Mouse (Mus musculus) hindbrain, embryonic 13.5 days (tissue): Measurements from ENCODE around the gene Cnot6l. TPM values are rescaled to one million over a fixed set of nuclear protein-coding genes. Genes with fewer than 3 reads are reported as not detected.
A peak's percentile ranks its signal among the peaks of the same experiment; 100 is the strongest.

Experiments
- ATAC-seq: fragments of 200-750 bp; cut with Nextera tagmentation; 2 replicates; pipeline ENCODE4 v1.8.0; 2017; ENCODE audit warnings: moderate TSS enrichment; ENCODE audit not compliant: low FRiP score
- H3K27ac ChIP-seq: fragments of 300-500 bp; sonication (generic); 2 replicates; pipeline ENCODE4 v1.5.1; 2015; ENCODE audit warnings: inconsistent platforms, mild to moderate bottlenecking, moderate library complexity
- H3K27me3 ChIP-seq: fragments of 300-500 bp; sonication (generic); 2 replicates; pipeline ENCODE4 v1.6.1; 2015; ENCODE audit warnings: mild to moderate bottlenecking, inconsistent platforms
- H3K36me3 ChIP-seq: fragments of 300-500 bp; sonication (generic); 2 replicates; pipeline ENCODE4 v1.6.1; 2015; ENCODE audit warnings: mild to moderate bottlenecking, inconsistent platforms
- H3K4me1 ChIP-seq: fragments of 300-500 bp; sonication (generic); replicated peaks from 2 replicates; pipeline ENCODE4 v1.6.1; 2015; ENCODE audit warnings: inconsistent platforms
- H3K4me2 ChIP-seq: fragments of 300-500 bp; sonication (generic); 2 replicates; pipeline ENCODE4 v1.6.1; 2015; ENCODE audit warnings: inconsistent platforms, mild to moderate bottlenecking, moderate library complexity
- H3K4me3 ChIP-seq: fragments of 300-500 bp; sonication (generic); 2 replicates; pipeline ENCODE4 v1.5.1; 2015; ENCODE audit warnings: mild to moderate bottlenecking, inconsistent platforms
- H3K9ac ChIP-seq: fragments of 300-500 bp; sonication (generic); 2 replicates; pipeline ENCODE4 v1.6.1; 2015; ENCODE audit warnings: mild to moderate bottlenecking, inconsistent platforms
- H3K9me3 ChIP-seq: fragments of 300-500 bp; sonication (generic); 2 replicates; pipeline ENCODE4 v1.6.1; 2016; ENCODE audit warnings: inconsistent platforms
- WGBS: fragments of 180-500 bp; shearing (Covaris S2); methylation state at CpG from one replicate; pipeline ENCODE4 v1.1.7; 2015; 5-methylcytosine and 5-hydroxymethylcytosine counted together
- polyA plus RNA-seq: library from polyadenylated mRNA; unstranded; fragments of >200 nt; fragmentation: Nextera tagmentation; extraction: Ambion mirVana; gene quantifications from 2 replicates; pipeline ENCODE4 v1.2.1, GENCODE M21; 2015

Gene Cnot6l
- polyA plus RNA-seq, 1 experiment from 2014 or later: 14.7 TPM

DNA sequence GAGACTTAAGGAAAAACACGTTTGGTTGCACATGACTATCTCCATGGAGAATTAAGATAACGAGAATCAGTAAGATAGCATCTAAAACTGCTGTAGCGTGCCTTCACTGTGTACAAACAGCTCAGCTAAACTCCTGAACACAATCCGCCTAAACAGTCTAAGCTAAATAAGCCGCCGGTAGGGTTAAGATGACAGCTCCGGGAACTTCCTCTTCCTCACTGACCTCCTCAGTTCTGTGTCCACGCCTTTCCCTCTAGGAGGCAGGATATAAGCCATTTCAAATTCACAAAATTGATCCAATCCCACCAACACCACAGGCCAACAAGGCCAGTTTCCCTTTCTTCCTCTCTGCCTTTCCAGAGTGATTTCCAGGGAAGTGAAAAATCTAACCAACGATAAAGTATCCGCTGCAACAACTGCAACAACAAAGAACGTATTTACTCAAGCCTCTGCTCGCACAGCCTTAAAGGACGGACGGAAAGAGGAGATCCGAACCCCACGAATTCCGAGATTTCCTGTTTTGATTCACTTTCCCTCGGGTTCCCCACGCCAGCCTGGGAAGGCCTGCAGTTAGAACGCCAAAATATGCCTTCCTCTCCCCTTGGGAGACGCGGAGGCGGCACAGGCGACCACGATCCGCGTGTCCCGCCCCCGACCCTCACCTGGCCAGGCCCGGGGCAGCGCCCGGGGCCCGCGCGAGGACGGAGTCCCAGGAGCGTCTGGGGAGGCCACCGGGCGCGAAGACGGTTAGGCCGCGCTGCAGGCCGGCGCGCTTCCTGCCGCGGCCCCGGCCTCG is 3.3 kb downstream of the Cnot6l start:
- Histone ChIP-seq H3K4me2 (peak overlapping the region; percentile 69), H3K36me3 (no peaks in the 10 kb centered on the region), H3K4me3 (peak overlapping the region; percentile 97), H3K9me3 (no peaks in the 10 kb centered on the region), H3K27me3 (no peaks in the 10 kb centered on the region), H3K9ac (peak overlapping the region; percentile 98), H3K4me1 (peaks cover 14% of the 10 kb centered on the region), H3K27ac (peak overlapping the region; percentile 99)
- WGBS: under 1% methylated on average over 30 of the region's 50 CpGs
- ATAC-seq: peak; percentile 8; the same call in 1 of the 2 replicates

DNA sequence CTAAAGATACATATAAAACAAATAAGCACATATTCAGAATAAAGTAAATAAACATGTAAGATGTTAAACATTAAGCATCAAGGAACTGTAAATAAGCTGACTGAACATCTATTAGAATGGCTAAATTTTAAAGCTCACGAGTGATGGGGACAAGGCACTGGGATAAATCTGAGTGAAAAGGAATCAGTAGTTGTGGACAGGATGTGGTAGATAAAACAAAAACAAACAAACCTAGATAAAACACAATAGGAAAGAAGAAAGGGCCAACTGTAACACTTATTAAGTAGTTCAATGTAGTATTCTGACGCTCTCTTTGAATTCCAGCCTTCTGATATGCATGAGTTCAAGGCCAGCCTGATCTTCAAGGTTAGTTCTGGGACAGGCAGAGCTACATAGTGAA is 21.6 kb downstream of the Cnot6l start:
- Histone ChIP-seq H3K9ac (no peak overlapping the region), H3K36me3 (no peaks in the 10 kb centered on the region), H3K4me1 (no peaks in the 10 kb centered on the region), H3K27ac (no peak overlapping the region), H3K4me3 (no peak overlapping the region), H3K27me3 (no peaks in the 10 kb centered on the region), H3K4me2 (no peak overlapping the region), H3K9me3 (no peaks in the 10 kb centered on the region)
- no peak for ATAC-seq
- 85% methylated on average over 2 of the region's 2 CpGs for WGBS

DNA sequence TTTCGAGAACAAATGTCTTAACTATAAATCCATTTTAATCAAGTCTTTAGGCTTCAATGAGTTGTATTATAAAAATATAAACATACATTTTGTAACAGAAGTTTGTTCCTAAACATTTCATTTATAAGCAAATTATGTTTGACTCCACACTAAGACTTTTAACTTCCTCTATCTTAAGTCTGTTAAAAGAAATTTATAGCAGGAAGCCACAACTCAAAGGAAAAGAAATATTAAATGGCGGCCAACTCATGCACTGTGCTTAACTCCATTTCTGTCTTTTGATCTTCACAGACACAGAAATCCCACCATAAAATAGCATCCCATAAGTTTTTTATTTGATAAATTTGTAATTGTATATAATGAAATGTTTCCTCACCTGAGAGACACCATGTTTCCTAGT is 33.3 kb downstream of the Cnot6l start:
- Histone ChIP-seq H3K27ac (no peak overlapping the region), H3K36me3 (peaks cover 22% of the 10 kb centered on the region), H3K4me1 (peaks cover 3% of the 10 kb centered on the region; the same call in 1 of the 2 replicates), H3K9me3 (no peaks in the 10 kb centered on the region), H3K4me3 (no peak overlapping the region), H3K4me2 (no peak overlapping the region), H3K27me3 (no peaks in the 10 kb centered on the region), H3K9ac (no peak overlapping the region)
- 98% methylated on average over 2 of the region's 2 CpGs for WGBS
- no peak for ATAC-seq

DNA sequence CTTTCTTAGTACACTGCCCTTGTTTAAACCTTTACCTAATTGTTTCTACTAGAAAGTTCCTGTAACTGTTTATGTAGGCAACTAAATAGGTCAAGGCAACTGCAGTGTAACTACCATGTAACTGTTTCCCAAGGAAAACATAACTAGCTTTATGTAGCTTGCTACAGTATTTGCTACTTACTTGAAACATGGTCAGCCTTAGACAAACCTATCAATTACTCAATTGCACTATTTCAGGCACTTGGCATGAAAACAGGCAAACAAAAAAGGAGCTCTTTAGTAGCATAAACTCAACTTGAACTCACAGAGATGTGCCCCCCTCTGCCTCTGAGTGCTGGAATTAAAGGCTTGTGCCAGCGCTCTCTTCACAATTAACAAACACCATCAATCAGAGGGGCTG is 37.1 kb downstream of the Cnot6l start:
- H3K36me3 ChIP-seq: peaks cover 18% of the 10 kb centered on the region
- H3K4me3 ChIP-seq: no peak overlapping the region
- H3K9me3 ChIP-seq: no peaks in the 10 kb centered on the region
- no peak overlapping the region for H3K9ac ChIP-seq
- no peak for ATAC-seq
- WGBS: 89% methylated on average over 1 of the region's 1 CpGs
- no peaks in the 10 kb centered on the region for H3K27me3 ChIP-seq
- H3K4me2 ChIP-seq: no peak overlapping the region
- no peaks in the 10 kb centered on the region for H3K4me1 ChIP-seq
- no peak overlapping the region for H3K27ac ChIP-seq

DNA sequence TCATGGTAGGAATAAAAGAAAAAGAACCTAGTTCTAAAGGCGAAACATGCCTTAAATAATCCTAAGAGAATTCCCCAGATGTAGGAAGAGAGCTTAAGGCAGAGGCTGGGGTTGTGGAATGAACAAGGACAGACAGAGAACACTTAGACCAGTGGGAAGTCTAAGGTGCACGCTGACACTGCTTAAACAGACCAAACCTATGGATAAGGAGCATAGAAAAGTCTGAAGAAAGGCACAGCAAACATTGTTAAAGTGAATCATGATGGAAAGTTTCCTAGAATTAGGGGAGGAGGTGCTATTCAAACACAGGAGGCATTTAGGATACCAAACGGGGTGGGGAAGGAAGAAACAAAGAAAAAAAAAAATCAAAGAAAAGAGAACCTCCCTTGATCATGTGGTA is 49.0 kb downstream of the Cnot6l start:
- H3K9ac ChIP-seq: no peak overlapping the region
- H3K4me1 ChIP-seq: no peaks in the 10 kb centered on the region
- no peaks in the 10 kb centered on the region for H3K27me3 ChIP-seq
- no peak overlapping the region for H3K27ac ChIP-seq
- no peak for ATAC-seq
- no peaks in the 10 kb centered on the region; the same call in 1 of the 2 replicates for H3K36me3 ChIP-seq
- no peak overlapping the region for H3K4me2 ChIP-seq
- no peak overlapping the region for H3K4me3 ChIP-seq
- no peaks in the 10 kb centered on the region for H3K9me3 ChIP-seq
- 81% methylated on average over 3 of the region's 3 CpGs for WGBS

DNA sequence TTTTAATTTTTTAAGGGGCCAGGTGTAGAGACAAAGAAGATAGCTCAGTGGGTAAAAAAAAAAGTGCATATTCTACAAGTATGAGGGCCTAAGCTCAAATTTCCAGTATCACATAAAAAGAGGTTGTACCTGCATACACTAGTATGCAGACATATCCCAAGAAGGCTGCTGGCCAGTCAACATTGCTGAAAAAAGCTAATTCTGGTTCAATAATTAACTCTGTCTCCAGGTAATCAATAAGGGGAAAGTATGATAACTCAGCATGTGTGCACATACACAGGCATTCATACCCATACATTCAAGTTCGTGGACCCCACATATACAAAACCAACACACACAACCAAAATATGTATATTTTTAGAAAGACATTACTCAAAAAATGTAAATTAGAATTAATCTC is 59.3 kb downstream of the Cnot6l start:
- 95% methylated on average over 1 of the region's 1 CpGs for WGBS
- no peaks in the 10 kb centered on the region for H3K27me3 ChIP-seq
- no peak overlapping the region for H3K4me2 ChIP-seq
- H3K36me3 ChIP-seq: peaks cover 19% of the 10 kb centered on the region
- H3K4me1 ChIP-seq: no peaks in the 10 kb centered on the region
- no peak for ATAC-seq
- no peaks in the 10 kb centered on the region for H3K9me3 ChIP-seq
- H3K9ac ChIP-seq: no peak overlapping the region
- H3K4me3 ChIP-seq: no peak overlapping the region
- no peak overlapping the region for H3K27ac ChIP-seq

DNA sequence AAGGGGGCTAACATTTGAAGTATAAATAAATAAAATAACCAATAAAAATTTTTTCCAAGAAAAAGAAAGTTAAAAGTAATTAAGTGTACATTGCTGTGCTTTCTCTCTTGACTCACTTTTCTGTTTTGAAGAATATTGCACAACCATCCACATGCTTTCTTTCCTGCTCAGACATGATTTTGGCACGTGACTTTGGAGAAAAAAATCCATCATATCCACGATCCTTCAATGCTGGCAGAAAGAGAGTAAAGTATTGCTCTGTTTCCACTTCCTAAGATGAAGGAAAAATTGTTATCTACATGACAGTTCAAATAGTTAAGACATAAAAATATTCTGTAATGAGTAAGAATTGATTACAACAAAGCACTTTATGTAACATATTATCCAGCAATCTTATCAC is 72.5 kb downstream of the Cnot6l start:
- H3K9ac ChIP-seq: no peak overlapping the region
- no peaks in the 10 kb centered on the region for H3K4me1 ChIP-seq
- H3K27ac ChIP-seq: no peak overlapping the region
- WGBS: 98% methylated on average over 2 of the region's 2 CpGs
- peaks cover 7% of the 10 kb centered on the region for H3K36me3 ChIP-seq
- no peaks in the 10 kb centered on the region for H3K27me3 ChIP-seq
- H3K4me2 ChIP-seq: no peak overlapping the region
- no peak for ATAC-seq
- no peaks in the 10 kb centered on the region for H3K9me3 ChIP-seq
- no peak overlapping the region for H3K4me3 ChIP-seq

DNA sequence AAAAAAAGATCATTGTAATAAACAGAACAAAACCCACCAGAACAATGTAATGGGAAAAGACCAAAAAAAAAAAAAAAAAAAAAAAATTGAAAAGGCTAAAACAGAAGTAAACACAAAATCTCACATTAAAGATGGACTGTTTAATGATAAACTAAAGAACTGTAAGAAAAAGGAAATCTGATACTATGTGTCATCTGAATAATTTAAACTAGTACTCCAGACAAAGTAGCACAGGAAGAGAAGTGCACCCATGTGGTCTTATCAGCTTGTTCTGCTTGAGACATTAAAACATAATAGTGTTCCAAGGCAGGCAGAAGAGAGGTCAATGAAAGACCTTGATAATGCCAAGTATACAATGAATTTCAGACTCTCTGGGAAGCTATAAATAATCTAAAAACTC is 78.6 kb downstream of the Cnot6l start:
- Histone ChIP-seq H3K36me3 (peaks cover 10% of the 10 kb centered on the region), H3K27ac (no peak overlapping the region), H3K27me3 (no peaks in the 10 kb centered on the region), H3K9me3 (no peaks in the 10 kb centered on the region), H3K9ac (no peak overlapping the region), H3K4me3 (no peak overlapping the region), H3K4me2 (no peak overlapping the region), H3K4me1 (no peaks in the 10 kb centered on the region)
- no peak for ATAC-seq

DNA sequence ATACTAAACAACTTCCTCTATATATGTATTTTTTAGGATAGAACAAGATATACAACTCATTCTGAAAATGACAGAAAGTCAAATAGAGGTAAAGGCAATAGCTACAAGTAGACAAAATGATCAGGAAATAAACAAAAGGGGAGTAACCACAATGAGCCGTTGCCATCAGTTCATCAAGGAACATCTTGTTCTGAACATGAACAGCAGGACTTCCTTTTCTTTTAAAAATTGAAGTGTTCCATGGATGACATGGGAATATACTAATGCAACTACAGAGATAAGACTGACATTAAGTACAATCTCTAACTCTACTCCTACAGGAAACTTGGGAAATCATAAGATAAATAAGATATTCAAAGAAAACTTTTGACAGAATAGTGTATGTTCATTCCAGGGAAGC is 84.9 kb downstream of the Cnot6l start:
- Histone ChIP-seq H3K36me3 (peaks cover 20% of the 10 kb centered on the region), H3K4me2 (no peak overlapping the region), H3K9ac (no peak overlapping the region), H3K27me3 (no peaks in the 10 kb centered on the region), H3K27ac (no peak overlapping the region), H3K4me1 (no peaks in the 10 kb centered on the region), H3K4me3 (no peak overlapping the region), H3K9me3 (no peaks in the 10 kb centered on the region)
- no peak for ATAC-seq
- 80% methylated on average over 1 of the region's 1 CpGs for WGBS

DNA sequence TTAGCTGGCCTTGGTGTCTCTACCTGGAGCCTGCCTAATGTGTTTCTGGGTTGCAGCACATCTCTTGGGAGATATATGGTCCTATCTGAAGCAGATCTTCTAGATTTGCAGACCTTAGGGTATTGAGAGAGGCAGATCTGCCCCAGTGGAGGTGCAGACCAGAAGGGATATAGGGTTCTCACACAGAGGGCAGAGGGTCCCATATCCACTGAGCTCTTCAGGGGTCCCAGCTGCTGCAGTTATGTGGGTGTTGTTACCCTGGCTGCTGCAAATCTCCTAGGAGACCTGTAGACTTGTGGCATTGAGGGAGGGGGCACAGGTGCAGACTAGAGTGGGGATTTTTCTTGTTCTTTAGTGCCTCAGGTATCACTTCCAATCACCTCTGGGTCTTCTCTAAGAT is 98.4 kb downstream of the Cnot6l start:
- Histone ChIP-seq H3K4me3 (no peak overlapping the region), H3K4me1 (no peaks in the 10 kb centered on the region), H3K9ac (no peak overlapping the region), H3K27ac (no peak overlapping the region), H3K36me3 (no peaks in the 10 kb centered on the region), H3K4me2 (no peak overlapping the region), H3K9me3 (no peaks in the 10 kb centered on the region), H3K27me3 (no peaks in the 10 kb centered on the region)
- ATAC-seq: no peak

DNA sequence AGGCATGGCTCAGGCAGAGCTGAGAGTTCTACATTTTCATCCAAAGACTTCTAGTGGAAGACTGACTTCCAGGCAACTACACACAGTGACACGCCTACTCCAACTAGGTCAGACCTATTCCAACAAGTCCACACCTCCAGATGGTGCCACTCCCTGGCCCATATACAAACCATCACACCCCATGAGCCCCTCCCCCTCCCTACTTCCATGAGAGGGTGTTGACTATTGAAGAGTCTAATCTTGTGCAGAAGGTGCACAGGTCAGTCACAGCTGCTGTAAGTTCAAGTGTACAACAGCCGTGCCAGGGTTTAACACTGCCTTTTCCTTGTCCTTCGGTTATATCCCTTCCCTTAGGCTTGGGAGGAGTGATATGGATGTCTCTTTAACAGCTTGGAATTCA is 121.5 kb downstream of the Cnot6l start:
- WGBS: 96% methylated on average over 3 of the region's 3 CpGs
- no peaks in the 10 kb centered on the region for H3K27me3 ChIP-seq
- H3K4me3 ChIP-seq: no peak overlapping the region
- no peak for ATAC-seq
- no peaks in the 10 kb centered on the region for H3K36me3 ChIP-seq
- no peaks in the 10 kb centered on the region for H3K9me3 ChIP-seq
- no peak overlapping the region for H3K27ac ChIP-seq
- H3K9ac ChIP-seq: no peak overlapping the region
- H3K4me2 ChIP-seq: no peak overlapping the region
- no peaks in the 10 kb centered on the region for H3K4me1 ChIP-seq

DNA sequence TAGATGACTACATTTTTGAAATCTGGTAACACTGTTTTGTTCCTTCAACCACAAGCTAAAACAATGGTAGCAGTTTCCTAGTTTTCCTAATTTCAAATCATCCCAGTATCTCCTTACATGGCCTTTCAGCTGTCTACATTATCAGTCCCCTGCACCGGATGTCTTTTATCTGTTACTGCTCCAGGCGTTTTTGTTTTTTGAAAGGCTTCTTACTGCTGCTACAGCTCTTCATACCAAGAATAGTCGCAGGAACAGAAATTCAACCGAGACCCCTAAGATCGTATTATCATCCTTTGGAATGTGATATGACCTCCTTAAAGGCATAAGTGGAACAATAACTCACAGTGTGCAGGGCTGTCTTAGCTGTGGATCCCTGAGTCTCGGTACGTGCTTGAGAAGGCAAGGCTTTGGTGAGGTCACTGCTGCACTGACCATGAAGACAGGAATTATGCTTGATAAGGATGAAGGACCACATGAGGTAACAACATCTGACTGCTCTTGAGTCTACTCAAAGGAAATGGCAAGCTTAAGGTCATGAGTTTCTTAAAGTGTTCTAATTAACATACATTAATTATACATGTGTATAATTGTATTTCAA is 122.4 kb downstream of the Cnot6l start:
- H3K36me3 ChIP-seq: no peaks in the 10 kb centered on the region
- no peaks in the 10 kb centered on the region for H3K4me1 ChIP-seq
- no peak overlapping the region for H3K4me2 ChIP-seq
- H3K27me3 ChIP-seq: no peaks in the 10 kb centered on the region
- no peak overlapping the region for H3K27ac ChIP-seq
- H3K9ac ChIP-seq: no peak overlapping the region
- WGBS: 84% methylated on average over 7 of the region's 7 CpGs
- no peak overlapping the region for H3K4me3 ChIP-seq
- H3K9me3 ChIP-seq: no peaks in the 10 kb centered on the region
- ATAC-seq: no peak

DNA sequence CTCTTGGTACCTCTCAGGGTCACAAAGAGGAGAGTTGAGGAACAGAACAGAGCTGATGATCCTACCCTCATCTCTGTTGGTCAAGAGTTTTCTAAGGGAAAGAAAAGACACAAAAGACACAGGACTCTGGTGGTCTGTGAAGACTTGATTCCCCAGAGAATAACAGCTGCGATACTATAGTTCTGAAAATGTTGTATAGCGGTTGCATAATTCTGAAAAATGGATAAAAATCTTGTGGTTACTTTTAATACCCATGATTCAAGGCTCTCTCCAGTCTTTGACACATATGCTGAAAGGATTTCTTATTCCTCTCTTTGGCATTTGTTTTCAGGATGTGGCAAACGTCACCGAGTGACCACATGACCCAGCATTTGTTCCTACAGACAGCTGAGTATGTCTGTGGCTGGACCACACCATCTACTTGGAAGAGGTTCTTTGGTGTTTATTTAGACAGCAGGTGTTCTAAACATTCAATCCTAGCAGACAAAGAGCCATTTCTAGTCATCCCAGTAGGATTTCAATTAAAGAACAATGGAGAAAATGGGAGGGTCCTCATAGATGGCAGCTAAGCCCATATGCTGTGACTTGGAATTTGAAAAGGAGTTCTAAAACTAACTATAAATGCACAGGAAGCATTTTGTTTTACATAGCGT is 124.7 kb downstream of the Cnot6l start:
- H3K4me1 ChIP-seq: no peaks in the 10 kb centered on the region
- no peaks in the 10 kb centered on the region for H3K27me3 ChIP-seq
- H3K4me2 ChIP-seq: no peak overlapping the region
- ATAC-seq: no peak
- H3K27ac ChIP-seq: no peak overlapping the region
- 69% methylated on average over 5 of the region's 5 CpGs for WGBS
- H3K36me3 ChIP-seq: no peaks in the 10 kb centered on the region
- H3K4me3 ChIP-seq: no peak overlapping the region
- H3K9ac ChIP-seq: no peak overlapping the region
- H3K9me3 ChIP-seq: no peaks in the 10 kb centered on the region
